Mouse (Mus musculus) liver, embryonic 13.5 days (tissue): ENCODE measurements around the gene Cyp11a1. TPM values are rescaled to one million over a fixed set of nuclear protein-coding genes. Genes with fewer than 3 reads are reported as not detected.
A peak's percentile ranks its signal among the peaks of the same experiment; 100 is the strongest.

ENCODE experiments used
- ATAC-seq: fragments of 200-750 bp; cut with Nextera tagmentation; 2 replicates; pipeline ENCODE4 v1.8.0; 2017; ENCODE audit warnings: low read depth, mild to moderate bottlenecking, moderate number of reproducible peaks, moderate library complexity
- DNase-seq: peaks from one replicate; pipeline ENCODE4 v3.0.0; 2022
- H3K27ac ChIP-seq: fragments of 300-500 bp; sonication (generic); 2 replicates; pipeline ENCODE4 v1.5.1; 2015; ENCODE audit warnings: moderate library complexity, mild to moderate bottlenecking, inconsistent platforms
- H3K27me3 ChIP-seq: fragments of 300-500 bp; sonication (generic); 2 replicates; pipeline ENCODE4 v1.6.1; 2015; ENCODE audit warnings: mild to moderate bottlenecking, inconsistent platforms
- H3K36me3 ChIP-seq: fragments of 300-500 bp; sonication (generic); 2 replicates; pipeline ENCODE4 v1.6.1; 2015; ENCODE audit warnings: mild to moderate bottlenecking, inconsistent platforms
- H3K4me1 ChIP-seq: fragments of 300-500 bp; sonication (generic); replicated peaks from 2 replicates; pipeline ENCODE4 v1.6.1; 2015; ENCODE audit warnings: inconsistent platforms
- H3K4me2 ChIP-seq: fragments of 300-500 bp; sonication (generic); 2 replicates; pipeline ENCODE4 v1.6.1; 2015; ENCODE audit warnings: inconsistent platforms, mild to moderate bottlenecking, moderate library complexity
- H3K4me3 ChIP-seq: fragments of 300-500 bp; sonication (generic); replicated peaks from 2 replicates; pipeline ENCODE4 v1.5.1; 2015; ENCODE audit warnings: mild to moderate bottlenecking, inconsistent platforms
- H3K9ac ChIP-seq: fragments of 300-500 bp; sonication (generic); 2 replicates; pipeline ENCODE4 v1.6.1; 2015; ENCODE audit warnings: mild to moderate bottlenecking, inconsistent platforms
- H3K9me3 ChIP-seq: fragments of 300-500 bp; sonication (generic); replicated peaks from 2 replicates; pipeline ENCODE4 v1.6.1; 2016; ENCODE audit warnings: inconsistent platforms
- WGBS: fragments of 180-500 bp; shearing (Covaris S2); methylation state at CpG from one replicate; pipeline ENCODE4 v1.1.7; 2015; ENCODE audit not compliant: insufficient replicate concordance; 5-methylcytosine and 5-hydroxymethylcytosine counted together
- polyA plus RNA-seq: library from polyadenylated mRNA; unstranded; fragments of >200 nt; fragmentation: Nextera tagmentation; extraction: Ambion mirVana; gene quantifications from 2 replicates; pipeline ENCODE4 v1.2.1, GENCODE M21; 2015

The Cyp11a1 gene
- polyA plus RNA-seq, 1 experiment from 2014 or later, result 0.46 TPM

DNA sequence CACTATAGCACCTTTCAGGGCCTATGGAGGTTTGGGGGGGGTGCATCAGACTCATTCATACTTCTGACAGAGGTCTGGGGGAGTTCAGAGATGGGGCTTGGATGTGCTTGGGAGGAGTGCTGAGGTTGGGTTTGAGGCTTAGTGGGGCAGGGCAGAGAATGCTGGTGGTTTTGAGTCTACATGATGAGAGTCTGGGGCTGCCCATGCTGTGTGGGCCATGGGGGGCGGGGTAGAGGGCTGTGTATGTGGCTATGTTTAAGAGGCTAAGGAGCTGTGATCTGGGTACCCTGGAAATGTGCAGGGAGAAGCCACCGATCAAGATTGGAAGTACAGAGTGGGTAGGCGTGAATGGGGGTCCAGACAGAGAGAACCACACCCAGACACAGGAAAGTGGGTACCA, 14.2 kb upstream of the Cyp11a1 start:
- Histone ChIP-seq H3K27ac (no peak overlapping the region), H3K27me3 (peaks cover 17% of the 10 kb centered on the region), H3K9ac (no peak overlapping the region), H3K4me3 (no peak overlapping the region), H3K36me3 (no peaks in the 10 kb centered on the region), H3K4me2 (no peak overlapping the region), H3K9me3 (no peaks in the 10 kb centered on the region), H3K4me1 (no peaks in the 10 kb centered on the region)
- WGBS, result 47% methylated on average over 3 of the region's 3 CpGs
- no peak for DNase-seq
- ATAC-seq, result no peak

DNA sequence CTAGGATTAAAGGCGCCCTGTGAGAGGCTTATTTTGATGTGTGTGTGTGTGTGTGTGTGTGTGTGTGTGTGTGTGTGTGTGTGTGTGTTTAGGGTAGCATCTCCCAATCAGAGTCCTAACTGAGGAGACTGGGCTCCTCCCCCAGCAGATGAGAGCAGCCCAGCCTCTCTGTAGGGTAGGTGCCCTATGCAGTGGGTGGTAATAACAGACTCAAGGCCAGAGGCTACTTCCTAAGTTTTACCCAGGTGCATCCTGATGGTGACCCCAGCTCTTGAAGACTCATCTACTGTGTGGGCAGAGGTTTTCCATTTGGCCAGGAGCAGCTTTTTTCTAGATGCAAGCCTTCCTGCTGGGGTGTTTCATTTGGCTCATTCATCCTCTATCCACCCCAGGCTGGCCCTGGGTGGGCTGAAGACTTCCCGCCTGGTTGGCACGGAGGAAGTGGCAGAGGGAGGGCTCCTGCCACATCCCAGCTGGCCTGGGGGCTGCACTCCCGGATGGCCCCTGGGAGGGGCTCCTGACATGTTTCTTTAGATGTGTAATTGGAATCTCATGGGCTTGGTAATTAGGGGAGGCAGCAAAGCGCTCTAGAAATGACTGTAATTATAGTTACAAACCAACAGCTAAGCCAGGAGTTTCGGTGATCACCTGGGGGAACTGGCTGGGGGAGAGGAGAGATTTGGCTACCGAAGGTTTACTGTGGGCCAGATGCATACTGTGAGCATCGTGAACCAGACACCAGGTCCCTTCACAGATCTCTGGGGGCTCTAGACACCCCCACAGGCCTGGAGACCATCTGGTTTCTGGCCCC, 13.2 kb upstream of the Cyp11a1 start:
- WGBS, result 45% methylated on average over 8 of the region's 8 CpGs
- Histone ChIP-seq H3K27me3 (peaks cover 25% of the 10 kb centered on the region), H3K27ac (no peak overlapping the region), H3K36me3 (no peaks in the 10 kb centered on the region), H3K4me2 (no peak overlapping the region), H3K4me1 (peaks cover 5% of the 10 kb centered on the region), H3K4me3 (no peak overlapping the region), H3K9me3 (no peaks in the 10 kb centered on the region), H3K9ac (no peak overlapping the region)
- DNase-seq (no peak), ATAC-seq (no peak)

- H3K9me3 ChIP-seq, result no peaks in the 10 kb centered on the region
- 25% methylated on average over 4 of the region's 4 CpGs for WGBS
- peaks cover 6% of the 10 kb centered on the region for H3K4me1 ChIP-seq
- H3K36me3 ChIP-seq, result no peaks in the 10 kb centered on the region
- DNase-seq (no peak), ATAC-seq (no peak)
- no peak overlapping the region for H3K27ac ChIP-seq
- peaks cover 27% of the 10 kb centered on the region for H3K27me3 ChIP-seq
- no peak overlapping the region for H3K4me2 ChIP-seq
- no peak overlapping the region for H3K9ac ChIP-seq
- no peak overlapping the region for H3K4me3 ChIP-seq
Observed at GRCm38 (mm10) chr9:57995282-57995681, 10.9 kb upstream of the Cyp11a1 start.

DNA sequence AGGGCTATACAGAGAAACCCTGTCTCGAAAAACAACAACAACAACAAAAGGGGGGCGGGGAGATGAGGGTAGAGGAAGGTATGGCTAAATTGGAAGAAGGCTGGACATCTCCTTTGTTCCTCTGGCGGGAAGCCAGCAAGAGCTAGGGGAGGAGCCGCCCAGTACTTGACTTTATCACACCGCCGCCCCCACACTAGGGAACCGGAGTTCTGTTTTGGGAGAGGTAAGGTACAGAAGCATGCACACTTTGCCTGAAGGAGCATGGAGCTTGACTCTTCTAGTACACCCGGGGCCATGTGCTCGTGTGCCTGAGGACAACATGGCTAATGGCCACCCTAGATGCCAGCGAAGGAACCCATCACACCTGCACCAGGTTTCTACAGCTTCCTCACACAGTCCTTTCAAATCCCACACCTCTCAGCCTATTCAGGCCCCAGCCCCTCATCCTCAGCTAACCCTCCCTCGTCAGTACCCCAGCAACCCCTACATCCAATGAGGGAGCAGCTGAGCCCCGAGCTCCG, 8.6 kb upstream of the Cyp11a1 start:
- ATAC-seq, result no peak
- no peaks in the 10 kb centered on the region for H3K36me3 ChIP-seq
- peaks cover 6% of the 10 kb centered on the region for H3K4me1 ChIP-seq
- peak overlapping the region; percentile 32 for H3K4me3 ChIP-seq
- H3K9me3 ChIP-seq, result no peaks in the 10 kb centered on the region
- H3K27ac ChIP-seq, result no peak overlapping the region
- DNase-seq, result peak; percentile 2
- H3K4me2 ChIP-seq, result peak overlapping the region; percentile 61
- no peak overlapping the region for H3K9ac ChIP-seq
- H3K27me3 ChIP-seq, result peaks cover 27% of the 10 kb centered on the region
- WGBS, result 17% methylated on average over 13 of the region's 13 CpGs

DNA sequence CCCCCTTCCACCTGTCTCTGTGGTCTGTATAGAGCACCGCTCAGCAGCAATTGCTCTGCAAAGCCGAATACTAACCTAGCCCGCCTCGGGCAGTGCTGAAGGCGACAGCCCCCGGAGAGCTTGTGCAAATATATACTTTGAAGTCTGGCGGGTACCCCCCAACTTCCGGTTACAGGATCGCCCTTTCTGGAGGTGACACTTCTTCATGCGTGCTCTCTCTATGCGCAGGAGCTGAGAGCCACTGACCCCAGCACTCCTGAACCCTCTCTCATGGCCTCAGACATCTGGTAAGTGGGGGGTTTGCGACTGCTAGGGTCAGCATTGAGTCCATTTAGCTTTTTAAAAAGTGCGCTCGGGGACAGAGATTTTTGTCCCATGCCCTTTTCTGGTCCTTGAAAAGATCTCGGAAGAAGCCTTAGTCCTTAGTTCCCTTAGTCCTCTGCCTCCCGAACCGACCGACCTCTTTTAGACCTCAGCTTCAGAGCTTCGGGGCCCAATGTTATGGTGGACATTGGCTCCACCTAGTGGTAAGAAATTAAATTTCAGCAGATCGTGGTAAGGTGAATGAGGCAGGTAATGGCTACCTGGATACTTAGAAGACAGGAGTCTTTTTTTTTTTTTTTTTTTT, 8.1 kb upstream of the Cyp11a1 start:
- peak; percentile 58; the same call in 1 of the 2 replicates for ATAC-seq
- H3K4me1 ChIP-seq, result peaks cover 6% of the 10 kb centered on the region
- H3K36me3 ChIP-seq, result no peaks in the 10 kb centered on the region
- DNase-seq, result peak; percentile 22
- H3K27ac ChIP-seq, result no peak overlapping the region
- under 1% methylated on average over 20 of the region's 20 CpGs for WGBS
- peaks cover 29% of the 10 kb centered on the region for H3K27me3 ChIP-seq
- no peak overlapping the region for H3K9ac ChIP-seq
- no peaks in the 10 kb centered on the region for H3K9me3 ChIP-seq
- H3K4me3 ChIP-seq, result peak overlapping the region; percentile 32
- peak overlapping the region; percentile 61 for H3K4me2 ChIP-seq

GRCm38 (mm10) chr9:57998685-57999084, 7.5 kb upstream of the Cyp11a1 start:
- Histone ChIP-seq H3K4me1 (peaks cover 6% of the 10 kb centered on the region), H3K36me3 (no peaks in the 10 kb centered on the region), H3K27me3 (peaks cover 29% of the 10 kb centered on the region), H3K9ac (no peak overlapping the region), H3K27ac (no peak overlapping the region), H3K4me3 (no peak overlapping the region), H3K9me3 (no peaks in the 10 kb centered on the region), H3K4me2 (no peak overlapping the region)
- no peak for ATAC-seq
- no peak for DNase-seq
- 50% methylated on average over 2 of the region's 2 CpGs for WGBS

DNA sequence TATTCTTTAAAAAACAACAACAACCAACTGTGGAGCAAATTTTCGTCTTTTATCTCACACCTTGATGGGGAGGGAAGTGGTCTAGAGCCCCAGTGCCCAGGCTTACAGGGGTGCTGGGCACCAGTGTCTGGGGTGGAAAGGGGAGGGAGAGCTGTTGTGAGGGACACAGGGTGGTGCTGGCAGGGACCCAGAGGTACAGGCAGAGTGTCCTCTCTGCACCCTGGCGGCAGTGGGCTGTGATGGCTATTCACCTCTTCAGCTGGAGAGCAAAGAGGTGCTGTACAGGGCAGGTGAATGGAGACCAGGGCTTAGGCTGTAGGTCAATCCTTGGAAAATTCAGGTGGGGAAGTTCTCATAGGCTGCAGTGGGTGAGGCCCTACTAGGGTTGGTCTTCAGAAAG, 6.5 kb upstream of the Cyp11a1 start:
- H3K27ac ChIP-seq, result no peak overlapping the region
- peaks cover 26% of the 10 kb centered on the region for H3K27me3 ChIP-seq
- no peak overlapping the region for H3K4me2 ChIP-seq
- no peak for ATAC-seq
- 39% methylated on average over 2 of the region's 2 CpGs for WGBS
- H3K4me3 ChIP-seq, result no peak overlapping the region
- DNase-seq, result no peak
- H3K9me3 ChIP-seq, result no peaks in the 10 kb centered on the region
- H3K9ac ChIP-seq, result no peak overlapping the region
- H3K36me3 ChIP-seq, result no peaks in the 10 kb centered on the region
- H3K4me1 ChIP-seq, result peaks cover 6% of the 10 kb centered on the region

GRCm38 (mm10) chr9:58003272-58003671, 2.9 kb upstream of the Cyp11a1 start:
- WGBS, result 28% methylated on average over 2 of the region's 2 CpGs
- Histone ChIP-seq H3K9ac (no peak overlapping the region), H3K36me3 (no peaks in the 10 kb centered on the region), H3K27ac (no peak overlapping the region), H3K4me1 (no peaks in the 10 kb centered on the region), H3K9me3 (no peaks in the 10 kb centered on the region), H3K4me3 (no peak overlapping the region), H3K4me2 (no peak overlapping the region), H3K27me3 (peaks cover 6% of the 10 kb centered on the region; the same call in 1 of the 2 replicates)
- no peak for DNase-seq
- no peak for ATAC-seq

- no peak overlapping the region for H3K9ac ChIP-seq
- no peaks in the 10 kb centered on the region; the same call in 1 of the 2 replicates for H3K27me3 ChIP-seq
- ATAC-seq (no peak), DNase-seq (no peak)
- no peaks in the 10 kb centered on the region for H3K9me3 ChIP-seq
- H3K27ac ChIP-seq, result no peak overlapping the region
- no peaks in the 10 kb centered on the region for H3K4me1 ChIP-seq
- H3K36me3 ChIP-seq, result no peaks in the 10 kb centered on the region
- WGBS, result 64% methylated on average over 12 of the region's 12 CpGs
- no peak overlapping the region for H3K4me3 ChIP-seq
- no peak overlapping the region for H3K4me2 ChIP-seq
Observed at GRCm38 (mm10) chr9:58008336-58009014, 2.3 kb downstream of the Cyp11a1 start.

DNA sequence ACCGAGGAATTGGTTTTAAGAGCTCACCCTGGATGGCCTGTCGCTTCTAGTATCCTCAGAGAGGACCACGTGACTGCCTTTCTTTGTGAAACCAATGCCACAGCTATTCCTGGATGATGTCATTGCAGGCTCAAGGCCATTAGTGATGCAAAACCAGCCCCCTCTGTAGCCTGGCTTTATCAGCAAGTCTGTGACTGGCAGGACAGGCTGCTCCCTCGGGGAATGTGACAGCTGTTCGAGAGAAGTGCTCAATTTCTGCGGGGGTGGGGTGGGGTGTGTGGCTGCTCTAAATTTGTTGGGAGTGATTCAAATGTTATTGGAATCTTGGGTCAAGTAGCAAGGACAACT, 2.8 kb downstream of the Cyp11a1 start:
- H3K27ac ChIP-seq, result no peak overlapping the region
- 11% methylated on average over 6 of the region's 6 CpGs for WGBS
- H3K4me2 ChIP-seq, result no peak overlapping the region
- ATAC-seq (no peak), DNase-seq (no peak)
- H3K4me1 ChIP-seq, result no peaks in the 10 kb centered on the region
- no peak overlapping the region for H3K9ac ChIP-seq
- H3K27me3 ChIP-seq, result no peaks in the 10 kb centered on the region; the same call in 1 of the 2 replicates
- H3K36me3 ChIP-seq, result no peaks in the 10 kb centered on the region
- H3K4me3 ChIP-seq, result no peak overlapping the region
- no peaks in the 10 kb centered on the region for H3K9me3 ChIP-seq

GRCm38 (mm10) chr9:58009588-58009987, 3.4 kb downstream of the Cyp11a1 start:
- H3K9me3 ChIP-seq, result no peaks in the 10 kb centered on the region
- H3K4me3 ChIP-seq, result no peak overlapping the region
- H3K27me3 ChIP-seq, result no peaks in the 10 kb centered on the region; the same call in 1 of the 2 replicates
- ATAC-seq (no peak), DNase-seq (no peak)
- H3K36me3 ChIP-seq, result no peaks in the 10 kb centered on the region
- no peak overlapping the region for H3K27ac ChIP-seq
- WGBS, result 40% methylated on average over 3 of the region's 3 CpGs
- H3K4me1 ChIP-seq, result no peaks in the 10 kb centered on the region
- H3K4me2 ChIP-seq, result no peak overlapping the region
- H3K9ac ChIP-seq, result no peak overlapping the region
